Mouse (Mus musculus) gastrocnemius, postnatal 36 days (tissue): Measurements from ENCODE around the gene Hmbs. TPM values are rescaled to one million over a fixed set of nuclear protein-coding genes. Genes with fewer than 3 reads are reported as not detected.
"Not testable (repeated sequence)": the region's sequence is repeated elsewhere in the genome, so short reads cannot be mapped to it uniquely, and the experiment has no call there.

Experiments
- DNase-seq, 2 experiments: peaks; one replicate each; pipeline ENCODE4 v3.0.0; 2022
- intact Hi-C: fragments of 180-260 bp; cut with DNase I; formaldehyde crosslinking; loops from one replicate; pipeline ENCODE4 v1.15.1; 2025
- total RNA-seq, 2 experiments: library from RNA; stranded (reverse); gene quantifications; 2 replicates each; pipeline ENCODE4 v1.2.3; 2021

Hmbs gene
- total RNA-seq, 2 experiments from 2014 or later = 19.7 to 21.2 TPM

DNA sequence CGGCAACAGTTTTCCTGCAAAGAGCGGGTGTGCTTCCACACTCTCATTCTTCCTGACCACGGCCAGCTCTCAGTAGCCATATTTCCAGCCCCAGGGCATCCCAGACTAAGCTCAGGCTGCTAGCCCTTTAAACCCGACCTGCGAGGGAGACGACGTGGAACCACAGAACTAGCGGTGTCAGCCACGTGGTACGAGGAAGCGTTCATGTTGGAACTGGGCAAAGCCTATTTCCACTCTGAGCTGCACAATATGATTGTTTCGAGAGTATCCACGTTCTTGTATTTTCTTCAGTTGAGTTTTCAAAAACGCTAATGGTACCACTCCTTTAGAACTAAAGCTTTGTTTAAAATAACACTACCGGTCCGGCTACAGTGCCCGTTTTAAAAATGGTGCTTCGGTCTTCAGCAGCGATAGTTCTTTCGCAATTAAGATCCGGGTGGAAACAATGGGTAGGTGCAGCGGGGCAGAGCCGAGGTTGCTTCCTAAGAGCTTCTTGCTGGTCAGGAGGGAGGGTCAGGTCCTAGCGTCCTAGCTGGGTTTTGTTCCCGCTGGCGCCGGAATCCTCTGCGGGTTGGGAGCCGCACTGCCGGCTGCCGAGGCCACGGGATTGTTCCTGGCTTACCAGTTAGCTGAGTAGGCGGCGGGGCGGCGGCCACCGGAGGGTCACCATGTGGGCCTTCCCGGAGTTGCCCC is 17.5 kb downstream of the Hmbs start:
- intact Hi-C loops = no loop called here
- DNase-seq = peak; percentile 66 to 83

DNA sequence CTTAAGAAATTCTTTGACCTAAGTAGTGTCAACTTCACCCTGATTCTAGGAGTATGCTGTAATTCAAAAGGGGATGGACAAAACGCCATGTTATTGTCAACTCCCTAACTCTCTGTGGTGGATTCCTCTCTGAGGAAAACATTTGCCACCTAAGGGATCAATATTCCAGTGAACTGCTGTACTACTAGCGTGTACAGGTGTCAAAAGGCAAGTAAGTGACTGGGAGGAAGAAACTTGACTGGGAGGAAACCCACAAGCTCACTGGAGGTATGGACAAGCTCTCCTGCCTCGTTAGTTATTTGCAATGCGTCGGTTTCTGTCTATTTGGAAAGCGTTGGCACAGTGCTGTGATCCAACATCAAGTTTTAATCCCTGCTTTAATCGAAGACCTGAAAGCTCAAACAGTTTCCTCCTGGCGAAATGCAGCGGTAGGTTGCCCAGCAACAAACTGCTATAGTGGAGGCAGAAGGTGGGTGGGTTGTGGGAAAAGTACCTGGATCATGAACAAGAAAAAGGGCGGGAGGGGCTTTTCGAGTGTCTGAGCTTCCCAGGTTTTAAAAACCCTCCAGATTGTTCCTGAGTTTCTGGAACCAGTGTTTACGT is 18.2 kb downstream of the Hmbs start, which contains the start of gene Dpagt1:
Gene Dpagt1, plus strand, starts transcription at position 252 of the 603 bp plus-strand sequence.
- no peak for DNase-seq
- intact Hi-C loops = no loop called here

DNA sequence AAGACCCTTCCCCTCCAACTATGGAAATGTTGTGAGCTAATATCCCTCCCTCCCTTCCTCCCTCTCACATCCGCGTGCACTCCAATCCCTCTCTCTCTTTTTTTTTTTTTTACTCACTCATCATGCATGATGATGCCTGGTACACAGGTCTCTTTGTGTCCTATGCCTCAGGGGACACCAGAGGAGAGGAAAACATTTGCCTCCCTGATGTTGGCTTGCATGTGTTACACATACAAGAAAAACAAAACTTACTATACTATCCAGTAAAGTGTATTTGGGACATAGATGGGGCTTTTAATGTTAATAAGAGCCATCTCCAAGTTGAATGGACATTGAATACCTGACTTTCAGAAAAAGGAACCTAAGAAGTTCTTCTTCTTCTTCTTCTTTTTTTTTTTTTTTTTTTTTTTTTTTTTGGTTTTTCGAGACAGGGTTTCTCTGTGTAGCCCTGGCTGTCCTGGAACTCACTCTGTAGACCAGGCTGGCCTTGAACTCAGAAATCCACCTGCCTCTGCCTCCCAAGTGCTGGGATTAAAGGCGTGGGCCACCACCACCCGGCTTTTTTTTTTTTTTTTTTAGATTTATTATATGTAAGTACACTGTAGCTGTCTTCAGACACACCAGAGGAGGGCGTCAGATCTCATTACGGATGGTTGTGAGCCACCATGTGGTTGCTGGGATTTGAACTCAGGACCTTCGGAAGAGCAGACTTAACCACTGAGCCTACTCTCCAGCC is 18.8 kb downstream of the Hmbs start:
- DNase-seq, intact Hi-C loops: not testable (repeated sequence)

DNA sequence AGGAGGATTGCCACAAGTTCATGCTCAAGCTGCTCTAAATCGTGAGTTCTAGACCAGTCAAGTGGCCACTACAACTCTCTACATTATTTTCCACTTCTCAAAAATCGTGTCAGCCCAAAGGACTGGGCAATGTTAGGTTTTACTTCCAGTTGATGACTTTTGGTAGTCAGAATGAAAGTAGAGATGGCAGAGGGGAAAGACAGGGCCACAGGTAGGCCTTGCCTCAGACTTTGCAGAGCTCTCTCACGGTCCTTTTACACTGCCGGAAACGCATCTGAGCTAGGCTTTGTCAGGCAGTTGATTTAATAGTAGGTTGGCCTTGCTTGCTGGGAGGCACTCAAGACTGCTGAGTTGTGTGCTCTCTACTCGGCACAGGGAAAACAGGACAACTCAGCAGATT is 19.9 kb downstream of the Hmbs start:
- DNase-seq = no peak
- intact Hi-C loops = no loop called here

DNA sequence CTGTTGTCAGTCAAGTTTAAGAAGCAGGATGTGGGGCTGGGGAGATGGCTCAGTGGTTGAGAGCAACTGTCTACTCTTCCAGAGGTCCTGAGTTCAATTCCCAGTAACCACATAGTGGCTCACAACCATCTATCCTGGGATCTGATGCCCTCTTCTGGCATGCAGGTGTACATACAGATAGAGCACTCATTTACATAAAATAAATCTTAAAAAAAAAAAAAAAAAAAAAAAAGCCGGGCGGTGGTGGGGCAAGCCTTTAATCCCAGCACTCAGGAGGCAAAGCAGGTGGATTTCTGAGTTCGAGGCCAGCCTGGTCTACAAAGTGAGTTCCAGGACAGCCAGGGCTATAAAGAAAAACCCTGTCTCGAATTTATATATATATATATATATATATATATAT is 20.4 kb downstream of the Hmbs start:
- DNase-seq, intact Hi-C loops: not testable (repeated sequence)

DNA sequence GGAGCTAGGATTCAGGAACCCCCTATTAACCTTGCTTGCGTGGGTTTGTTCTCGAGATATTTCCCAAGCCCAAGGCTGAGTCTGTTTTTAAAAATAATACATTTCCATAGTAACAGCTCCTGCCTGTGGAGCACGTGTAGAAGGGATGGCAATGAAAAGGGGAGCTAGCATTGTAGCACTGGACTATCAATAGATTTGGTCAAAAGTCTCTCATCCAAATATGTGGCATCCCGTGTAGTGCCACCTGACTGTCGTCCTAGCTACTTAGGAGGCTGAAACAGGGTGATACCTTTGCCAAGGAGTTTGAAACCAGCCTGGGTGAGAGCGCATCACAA is 23.3 kb downstream of the Hmbs start:
- no peak for DNase-seq
- intact Hi-C loops = loop anchor here (2.0 kb wide), 1 partner anchor 16 kb away; the partner anchor contains the start of gene Hinfp

- peak; percentile 78 to 85 for DNase-seq
- intact Hi-C loops = loop anchor here (2.0 kb wide), 1 partner anchor 15 kb away; the partner anchor contains the start of gene Hinfp
Measured at GRCm38 (mm10) chr9:44319887-44320798, 23.9 kb downstream of the Hmbs start, which contains the start of gene C2cd2l. TSS of gene C2cd2l (minus strand) at chr9:44320285.

DNA sequence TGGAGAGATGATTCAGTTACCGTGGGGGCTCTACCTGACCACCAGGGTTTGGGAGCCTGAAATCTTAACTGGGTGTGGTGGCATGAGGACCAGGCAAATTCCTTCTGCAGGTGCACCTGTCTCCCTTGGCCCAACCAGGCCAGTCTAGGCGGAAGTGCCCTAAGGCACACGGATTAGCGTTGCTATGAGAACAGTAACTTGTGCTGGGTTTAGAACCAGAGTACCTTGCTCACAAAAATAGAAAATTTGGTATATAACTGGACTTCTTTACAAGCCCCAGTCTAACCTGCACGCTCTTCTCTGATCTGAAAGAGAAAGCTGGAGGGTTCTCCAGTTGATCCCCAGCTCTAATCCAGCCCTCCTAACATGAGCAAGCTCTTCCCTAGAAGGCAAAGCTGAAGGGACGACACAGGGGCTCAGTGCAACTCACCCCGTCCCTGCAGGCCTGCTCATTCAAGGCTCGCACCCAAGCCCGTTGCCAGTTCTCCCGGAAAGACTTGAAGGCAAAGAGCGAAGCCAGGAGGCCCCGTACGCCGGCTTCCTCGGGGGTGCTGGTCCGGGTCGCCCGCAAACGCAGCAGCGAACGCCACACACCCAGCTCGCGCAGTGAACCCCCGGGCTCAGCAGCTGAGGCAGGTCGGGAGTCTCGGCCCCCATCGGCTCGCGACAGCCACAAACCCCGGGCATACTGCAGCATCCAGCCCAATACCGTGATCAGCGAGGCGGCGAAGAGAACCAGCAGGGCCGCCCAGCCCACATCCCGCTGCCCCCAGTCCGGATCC is 24.7 kb downstream of the Hmbs start:
- no peak for DNase-seq
- intact Hi-C loops = no loop called here

DNA sequence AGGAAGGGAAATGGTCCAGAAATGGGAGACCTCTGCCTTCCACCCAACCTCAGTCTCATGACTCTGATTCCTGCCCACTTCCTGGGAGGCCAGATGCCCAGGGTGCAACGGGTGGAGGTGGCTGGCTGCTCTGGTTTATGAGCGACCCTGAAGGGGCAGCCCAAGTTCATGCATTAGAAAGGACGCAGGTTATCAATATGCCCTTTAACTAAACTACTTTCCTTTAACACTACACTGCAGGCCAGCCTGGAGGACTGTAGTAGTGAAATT is 25.3 kb downstream of the Hmbs start:
- DNase-seq = no peak
- intact Hi-C loops = no loop called here

DNA sequence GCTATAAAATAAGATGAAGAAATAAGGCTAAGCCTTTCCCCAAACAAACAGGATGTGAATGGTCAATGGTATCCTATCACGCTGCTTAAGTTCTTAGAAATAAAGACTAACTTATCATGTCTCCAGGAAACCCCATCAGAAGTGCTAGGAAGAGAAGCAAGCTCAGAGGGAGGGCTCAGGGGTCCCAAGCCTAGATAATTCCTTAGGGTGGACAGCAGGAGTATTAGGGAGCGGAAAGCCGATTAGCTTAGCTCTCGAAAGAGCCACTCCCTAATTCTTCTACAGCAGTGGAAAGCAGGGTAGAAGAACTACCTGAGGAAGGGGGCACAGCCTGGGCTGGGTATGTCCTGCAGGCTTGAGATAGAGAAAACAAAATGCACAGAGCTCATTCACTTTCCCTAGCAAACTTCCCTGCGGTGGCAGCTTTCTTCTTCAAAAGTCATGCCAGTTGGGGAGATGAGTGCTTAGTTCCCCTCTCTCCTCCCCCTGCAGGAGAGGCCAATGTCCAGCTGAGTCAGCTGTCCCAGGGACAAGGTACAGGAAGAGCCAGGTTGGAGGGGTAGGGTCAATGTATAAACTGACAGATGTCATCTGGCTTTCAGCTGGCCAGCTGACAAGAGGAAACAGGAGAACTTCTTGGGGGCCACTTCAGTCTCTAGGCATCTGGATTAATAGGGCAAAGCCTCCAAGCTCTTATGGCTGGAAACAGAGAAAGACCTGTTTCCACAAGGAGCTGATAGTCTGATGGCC is 25.8 kb downstream of the Hmbs start:
- intact Hi-C loops = no loop called here
- no peak for DNase-seq

DNA sequence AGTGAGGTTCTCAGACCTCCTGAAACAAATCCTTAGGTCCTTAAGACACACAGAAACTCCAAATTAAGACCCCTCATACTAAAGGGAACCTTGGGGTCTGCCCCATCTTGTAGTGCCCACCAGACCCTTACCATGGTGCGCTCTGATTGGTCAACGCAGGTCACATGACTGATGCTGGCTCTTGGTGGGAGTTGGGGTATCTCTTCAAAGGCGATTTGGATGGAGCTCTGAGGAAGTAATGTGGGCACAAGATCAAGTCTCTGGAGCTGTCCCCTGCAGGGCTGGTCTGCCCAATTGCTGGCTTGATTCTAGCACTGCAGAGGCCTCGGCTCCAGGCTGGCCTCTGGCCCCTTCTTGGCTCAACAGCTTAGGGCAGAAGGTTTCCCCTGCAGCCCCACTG is 26.6 kb downstream of the Hmbs start:
- intact Hi-C loops = no loop called here

DNA sequence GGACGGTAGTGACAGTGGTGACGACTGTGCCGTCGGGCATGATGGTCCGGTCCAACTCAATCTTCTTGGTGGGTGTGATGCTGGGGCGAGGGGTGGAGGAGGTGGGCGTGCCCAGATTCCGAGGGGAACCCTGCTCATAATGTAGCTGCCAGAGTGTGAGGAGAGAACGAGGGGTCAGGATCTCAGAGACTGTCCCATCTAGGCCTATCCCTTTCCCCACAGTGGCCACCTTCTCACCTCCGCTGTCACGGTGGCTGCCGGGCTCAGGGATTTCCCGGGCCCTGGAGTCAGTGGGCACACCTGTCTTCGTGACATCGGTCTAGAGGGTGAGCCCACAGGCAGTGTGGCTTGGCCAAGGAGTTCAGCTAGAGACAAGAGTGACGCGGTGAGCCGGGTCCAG is 29.1 kb downstream of the Hmbs start:
- no peak for DNase-seq
- intact Hi-C loops = no loop called here

More for the DNA sequence above, 26.6 kb downstream of the Hmbs start:
- no peak for DNase-seq

DNA sequence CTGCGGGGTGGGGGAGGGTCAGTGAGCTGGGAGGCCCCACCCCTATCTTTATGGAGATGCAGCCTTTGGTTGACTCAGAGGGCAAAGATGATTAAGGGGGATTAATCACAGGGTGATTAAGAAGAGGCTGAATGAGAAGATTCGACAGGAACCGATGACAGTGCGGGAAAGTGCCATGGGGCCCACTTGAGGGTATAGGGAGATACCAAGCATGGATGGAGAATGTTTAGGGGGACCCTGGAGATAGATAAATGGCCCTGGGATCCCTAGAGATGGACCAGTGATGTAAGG is 29.8 kb downstream of the Hmbs start:
- intact Hi-C loops = no loop called here
- DNase-seq = no peak

GRCm38 (mm10) chr9:44313476-44314256 is 30.4 kb downstream of the Hmbs start:
- intact Hi-C loops = no loop called here
- no peak for DNase-seq

- intact Hi-C loops = no loop called here
- DNase-seq = no peak
Measured at GRCm38 (mm10) chr9:44311136-44312134, 32.6 kb downstream of the Hmbs start.

- DNase-seq = no peak
- intact Hi-C loops = no loop called here
Measured at GRCm38 (mm10) chr9:44310750-44311135, 33.3 kb downstream of the Hmbs start.

GRCm38 (mm10) chr9:44309756-44310155 is 34.3 kb downstream of the Hmbs start:
- intact Hi-C loops = loop anchor here (5.0 kb wide), 1 partner anchor 33 kb away; the partner anchor contains the start of gene Hmbs
- DNase-seq = no peak
